Mouse (Mus musculus) small intestine, adult 2 months (tissue): ENCODE measurements around the gene Sorl1.

Source experiments
- CTCF ChIP-seq: fragments of 200-500 bp; IDR thresholded peaks from 2 replicates; pipeline ENCODE4 v1.5.1; 2012; ENCODE audit warnings: low read depth, mild to moderate bottlenecking, control low read depth, inconsistent platforms, low read length, moderate library complexity, mixed read lengths; ENCODE audit not compliant: insufficient replicate concordance, insufficient read length; ENCODE audit errors: extremely low read depth
- POLR2A ChIP-seq: fragments of 200-500 bp; IDR thresholded peaks from 2 replicates; pipeline ENCODE4 v1.6.1; 2012; ENCODE audit warnings: low read depth, mild to moderate bottlenecking, control low read depth, inconsistent platforms, low read length, moderate library complexity

DNA sequence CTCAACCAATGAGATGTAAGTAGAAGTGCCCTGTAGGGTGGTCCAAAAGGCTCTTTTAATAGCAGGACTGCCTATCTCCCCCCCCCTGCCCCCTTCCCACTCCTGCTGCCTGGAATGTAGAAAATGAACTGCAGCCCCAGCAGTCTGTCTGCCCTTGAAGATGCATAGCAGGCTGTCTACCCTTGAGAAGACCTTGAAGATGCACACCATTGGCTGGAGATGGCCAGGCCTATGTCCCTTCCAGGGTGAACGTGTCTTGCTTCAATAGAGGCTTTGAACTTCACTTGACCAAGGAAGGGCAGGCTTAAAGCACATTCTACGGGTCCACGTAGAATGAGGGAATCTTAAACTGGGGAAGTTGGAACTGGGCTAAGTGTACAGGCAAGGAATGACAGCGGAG, 142.8 kb downstream of the Sorl1 start:
- TF ChIP-seq CTCF (no peak), POLR2A (no peak)
